Mouse (Mus musculus) kidney, adult 2 months (tissue): ENCODE results near the gene E330034G19Rik. TPM values are rescaled to one million over a fixed set of nuclear protein-coding genes. Genes with fewer than 3 reads are reported as not detected.
"Not testable (repeated sequence)": the region's sequence is repeated elsewhere in the genome, so short reads cannot be mapped to it uniquely, and the experiment has no call there.

Experiments used
- DNase-seq: peaks from one replicate; pipeline ENCODE4 v3.0.0; 2021
- H3K27ac ChIP-seq: fragments of 200-500 bp; 2 replicates; pipeline ENCODE4 v1.5.1; 2012; ENCODE audit warnings: low read depth, low read length, control low read depth, inconsistent platforms; ENCODE audit not compliant: insufficient read depth
- H3K27me3 ChIP-seq: fragments of 200-500 bp; replicated peaks from 2 replicates; pipeline ENCODE4 v1.6.1; 2012; ENCODE audit warnings: mild to moderate bottlenecking, moderate library complexity, low read length, inconsistent platforms; ENCODE audit not compliant: control insufficient read depth, insufficient read depth
- H3K36me3 ChIP-seq: fragments of 200-500 bp; 2 replicates; pipeline ENCODE4 v1.6.1; 2012; ENCODE audit warnings: mild to moderate bottlenecking, moderate library complexity, low read length, inconsistent platforms; ENCODE audit not compliant: control insufficient read depth, insufficient read depth
- H3K4me1 ChIP-seq: fragments of 200-500 bp; 2 replicates; pipeline ENCODE4 v1.6.1; 2011; ENCODE audit warnings: low read length; ENCODE audit not compliant: control insufficient read depth, insufficient read depth
- H3K4me3 ChIP-seq: fragments of 200-500 bp; 2 replicates; pipeline ENCODE4 v1.5.1; 2011; ENCODE audit warnings: mild to moderate bottlenecking, low read depth, low read length, control low read depth; ENCODE audit not compliant: insufficient read depth
- CTCF ChIP-seq: fragments of 200-500 bp; conservative IDR thresholded peaks from 2 replicates; pipeline ENCODE4 v1.5.1; 2011; ENCODE audit warnings: low read depth, mild to moderate bottlenecking, control low read depth, low read length, moderate library complexity, mixed read lengths; ENCODE audit not compliant: insufficient read depth, insufficient read length
- POLR2A ChIP-seq: fragments of 200-500 bp; IDR thresholded peaks from one replicate; pipeline ENCODE4 v1.6.1; 2011; ENCODE audit warnings: low read depth, low read length, control low read depth
- WGBS: fragments of 180-500 bp; shearing (Covaris S2); methylation state at CpG from one replicate; pipeline ENCODE4 v1.1.7; 2018; 5-methylcytosine and 5-hydroxymethylcytosine counted together
- polyA plus RNA-seq: library from polyadenylated mRNA; depleted of rRNA; stranded (reverse); fragments of >200 nt; gene quantifications from 2 replicates; pipeline ENCODE4 v1.2.3, GENCODE M21; 2012

The E330034G19Rik gene
- polyA plus RNA-seq, 1 experiment = not detected

GRCm38 (mm10) chr14:24282276-24282675 is 10.7 kb upstream of the E330034G19Rik start:
- no peak overlapping the region for H3K4me3 ChIP-seq
- no peaks in the 10 kb centered on the region for H3K27me3 ChIP-seq
- H3K27ac ChIP-seq = no peak overlapping the region
- WGBS = 74% methylated on average over 3 of the region's 3 CpGs
- DNase-seq = no peak
- no peak for TF ChIP-seq CTCF
- TF ChIP-seq POLR2A = no peak
- no peaks in the 10 kb centered on the region for H3K36me3 ChIP-seq
- no peaks in the 10 kb centered on the region for H3K4me1 ChIP-seq

GRCm38 (mm10) chr14:24286136-24286535 is 6.9 kb upstream of the E330034G19Rik start:
- H3K27ac ChIP-seq = no peak overlapping the region
- H3K36me3 ChIP-seq = no peaks in the 10 kb centered on the region
- H3K4me3 ChIP-seq = no peak overlapping the region
- DNase-seq = no peak
- H3K4me1 ChIP-seq = no peaks in the 10 kb centered on the region
- 53% methylated on average over 4 of the region's 4 CpGs for WGBS
- no peaks in the 10 kb centered on the region for H3K27me3 ChIP-seq
- TF ChIP-seq POLR2A (no peak), CTCF (no peak)

- Histone ChIP-seq H3K4me3 (no peak overlapping the region), H3K27ac (no peak overlapping the region), H3K4me1 (no peaks in the 10 kb centered on the region), H3K27me3 (no peaks in the 10 kb centered on the region), H3K36me3 (no peaks in the 10 kb centered on the region)
- no peak for TF ChIP-seq CTCF
- no peak for TF ChIP-seq POLR2A
- DNase-seq = no peak
Observed at GRCm38 (mm10) chr14:24290726-24291125, 2.3 kb upstream of the E330034G19Rik start.

- Histone ChIP-seq H3K36me3 (no peaks in the 10 kb centered on the region), H3K27me3 (no peaks in the 10 kb centered on the region), H3K27ac (no peak overlapping the region), H3K4me3 (no peak overlapping the region), H3K4me1 (no peaks in the 10 kb centered on the region)
- DNase-seq = no peak
- WGBS = 75% methylated on average over 5 of the region's 5 CpGs
- TF ChIP-seq POLR2A = no peak
- no peak for TF ChIP-seq CTCF
Observed at GRCm38 (mm10) chr14:24293631-24294030, 617 bp downstream of the E330034G19Rik start.

GRCm38 (mm10) chr14:24302126-24302525 is 9.1 kb downstream of the E330034G19Rik start:
- H3K27ac ChIP-seq, H3K4me1 ChIP-seq, DNase-seq, H3K27me3 ChIP-seq, H3K4me3 ChIP-seq, H3K36me3 ChIP-seq: not testable (repeated sequence)
- WGBS = 86% methylated on average over 1 of the region's 1 CpGs

GRCm38 (mm10) chr14:24306667-24307066 is 13.7 kb downstream of the E330034G19Rik start:
- H3K4me1 ChIP-seq = no peaks in the 10 kb centered on the region
- WGBS = 72% methylated on average over 6 of the region's 6 CpGs
- H3K27me3 ChIP-seq = no peaks in the 10 kb centered on the region
- TF ChIP-seq CTCF = no peak
- no peak for TF ChIP-seq POLR2A
- H3K27ac ChIP-seq = no peak overlapping the region
- no peaks in the 10 kb centered on the region for H3K36me3 ChIP-seq
- no peak overlapping the region for H3K4me3 ChIP-seq
- DNase-seq = no peak

- H3K4me3 ChIP-seq = no peak overlapping the region
- H3K27me3 ChIP-seq = no peaks in the 10 kb centered on the region
- DNase-seq = no peak
- no peaks in the 10 kb centered on the region for H3K4me1 ChIP-seq
- TF ChIP-seq POLR2A (no peak), CTCF (no peak)
- no peaks in the 10 kb centered on the region for H3K36me3 ChIP-seq
- WGBS = 74% methylated on average over 1 of the region's 1 CpGs
- no peak overlapping the region for H3K27ac ChIP-seq
Observed at GRCm38 (mm10) chr14:24307146-24307545, 14.1 kb downstream of the E330034G19Rik start.

GRCm38 (mm10) chr14:24311110-24311509 is 18.1 kb downstream of the E330034G19Rik start:
- H3K4me1 ChIP-seq = no peaks in the 10 kb centered on the region
- peak; percentile 67 for DNase-seq
- no peak overlapping the region for H3K4me3 ChIP-seq
- no peak overlapping the region for H3K27ac ChIP-seq
- no peaks in the 10 kb centered on the region for H3K27me3 ChIP-seq
- TF ChIP-seq POLR2A (no peak), CTCF (peak; percentile 81)
- H3K36me3 ChIP-seq = no peaks in the 10 kb centered on the region
- WGBS = 33% methylated on average over 3 of the region's 3 CpGs

- not testable (repeated sequence) for H3K36me3 ChIP-seq
- WGBS = 92% methylated on average over 3 of the region's 3 CpGs
Observed at GRCm38 (mm10) chr14:24347007-24347406, 54.0 kb downstream of the E330034G19Rik start.

More at GRCm38 (mm10) chr14:24347007-24347406, 54.0 kb downstream of the E330034G19Rik start:
- not testable (repeated sequence) for DNase-seq, H3K27me3 ChIP-seq, H3K27ac ChIP-seq, H3K4me1 ChIP-seq, H3K4me3 ChIP-seq
